Mouse (Mus musculus): Measurements from ENCODE around the gene Btg3.

DNA sequence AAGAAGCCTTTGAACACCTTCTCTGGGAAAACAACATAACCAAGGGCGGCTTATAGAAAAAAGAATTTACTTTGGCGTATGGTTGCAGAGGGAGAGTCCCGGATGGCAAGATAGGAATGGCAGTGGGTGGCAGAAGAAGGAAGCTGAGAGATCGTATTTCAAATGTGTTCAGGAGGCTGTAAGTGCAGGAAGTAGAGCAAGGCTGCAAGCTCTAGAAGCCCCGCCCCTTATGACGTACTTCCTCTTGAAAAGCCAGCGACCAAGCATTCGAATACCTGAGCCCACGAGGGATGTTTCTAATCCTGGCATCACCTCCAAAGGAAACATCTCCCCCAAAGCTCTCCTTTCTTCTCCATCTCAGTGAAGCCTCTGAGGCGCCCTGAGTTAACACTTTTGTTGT lies 33.0 kb upstream of the Btg3 start:
- TF ChIP-seq POLR2A (IDR thresholded peaks at IDR 0.05; ENCODE audit: insufficient read length, low read depth) = no peak
- no peak for TF ChIP-seq USF1 (IDR thresholded peaks at IDR 0.05; ENCODE audit: low read depth)
- no peak for TF ChIP-seq SRF (IDR thresholded peaks at IDR 0.05; ENCODE audit: control insufficient read depth, insufficient read length, low read depth)
- no peak for TF ChIP-seq TCF12 (IDR thresholded peaks at IDR 0.05; ENCODE audit: insufficient read depth, poor library complexity, severe bottlenecking)
- no peak for TF ChIP-seq MAX (IDR thresholded peaks at IDR 0.05; ENCODE audit: low read depth)
- TF ChIP-seq E2F4 (IDR thresholded peaks at IDR 0.05; ENCODE audit: insufficient read depth) = no peak
- no peak for TF ChIP-seq POLR2AphosphoS2 (IDR thresholded peaks at IDR 0.05; ENCODE audit: insufficient read length, low read depth)
- TF ChIP-seq MYOG (IDR thresholded peaks at IDR 0.05; ENCODE audit: control insufficient read depth in 1 of 3, insufficient read depth in 1 of 3, insufficient read length in 2 of 3, low read depth in 2 of 3) = no peak
- no peak for TF ChIP-seq MYOD1 (IDR thresholded peaks at IDR 0.05; ENCODE audit: control insufficient read depth in 1 of 3, insufficient read length in 2 of 3, low read depth in 2 of 3)
